Mouse (Mus musculus) heart, postnatal 0 days (tissue): ENCODE results near the gene Taar7e.

Experiments
- CTCF ChIP-seq: IDR thresholded peaks from 2 replicates; pipeline ENCODE4 v1.5.1; 2016; ENCODE audit warnings: antibody characterized with exemption, control low read depth, low read depth
- EP300 ChIP-seq: IDR thresholded peaks from 2 replicates; pipeline ENCODE4 v1.6.1; 2016; ENCODE audit warnings: antibody characterized with exemption, low read depth

- TF ChIP-seq CTCF, result no peak
- no peak for TF ChIP-seq EP300
Observed at GRCm38 (mm10) chr10:24007034-24007433, 30.4 kb upstream of the Taar7e start.
